Mouse (Mus musculus): Measurements from ENCODE around the gene Gabrg3. TPM values are rescaled to one million over a fixed set of nuclear protein-coding genes. Genes with fewer than 3 reads are reported as not detected.

Gabrg3 gene
- not detected for polyA plus RNA-seq (2017; shearing (Covaris generic))

DNA sequence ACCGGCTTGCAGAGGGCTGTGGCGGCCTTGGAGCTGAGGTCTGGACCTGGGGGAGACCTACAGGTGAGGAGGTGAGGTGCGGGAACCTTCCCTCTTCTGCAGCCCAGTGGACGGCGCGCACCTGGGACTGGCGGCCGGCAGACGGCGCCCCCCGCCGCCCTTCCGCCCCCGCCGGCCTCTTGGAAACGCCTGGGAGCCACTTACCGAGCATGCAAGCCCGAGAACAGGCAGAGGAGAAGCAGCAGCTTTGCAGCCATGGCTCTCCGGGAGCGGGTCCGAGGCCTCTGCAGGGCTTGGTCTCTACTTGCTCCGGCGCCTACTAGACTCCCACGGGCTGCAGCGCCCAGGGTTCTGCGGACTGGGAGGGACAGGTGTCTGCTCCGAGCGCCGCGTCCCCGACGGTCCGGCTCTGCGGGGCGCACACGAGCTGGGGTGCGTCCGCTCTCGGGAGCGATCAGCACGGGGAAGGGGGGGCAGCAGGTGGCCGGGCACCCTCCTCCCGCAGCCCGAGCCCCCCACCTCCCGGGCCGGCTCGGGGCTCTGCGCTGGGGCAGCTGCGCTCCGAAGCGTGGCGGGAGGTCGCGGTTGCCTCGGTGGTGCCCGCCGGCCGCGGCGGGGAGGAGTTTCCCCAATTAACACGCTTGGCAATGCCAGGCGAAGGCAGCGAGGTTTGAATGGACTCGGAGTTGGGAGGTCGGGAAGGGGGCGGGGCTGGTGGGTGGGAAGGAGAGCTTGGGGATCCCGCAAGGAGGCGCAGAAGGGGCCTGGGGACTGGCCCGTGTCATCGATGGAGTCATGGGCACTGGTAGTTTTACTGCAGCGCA is at the start of gene Gabrg3:
Gene Gabrg3 (minus strand): TSS at position 672 of the 824 bp plus-strand sequence.
- ATAC-seq: no peak

DNA sequence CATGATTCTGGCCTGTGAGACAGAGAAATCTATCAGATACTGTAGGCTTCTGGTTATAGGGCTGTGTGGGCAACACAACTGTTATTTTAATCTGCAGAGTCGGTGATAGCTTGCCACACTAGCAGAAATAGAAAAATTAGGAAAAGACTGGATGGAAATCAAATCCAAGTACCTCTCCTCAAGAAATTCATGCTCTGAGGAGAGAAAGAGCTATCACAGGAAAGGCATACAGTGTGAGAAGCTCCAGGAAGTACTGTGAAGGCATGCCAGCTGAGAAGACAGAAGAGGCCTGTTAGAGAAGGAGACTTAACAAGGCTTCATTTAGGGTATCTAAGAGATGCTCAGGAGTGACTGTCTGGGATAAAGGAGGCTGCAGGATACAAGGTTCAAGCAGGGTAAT is 35.7 kb upstream of the Gabrg3 start:
- no peak for ATAC-seq

DNA sequence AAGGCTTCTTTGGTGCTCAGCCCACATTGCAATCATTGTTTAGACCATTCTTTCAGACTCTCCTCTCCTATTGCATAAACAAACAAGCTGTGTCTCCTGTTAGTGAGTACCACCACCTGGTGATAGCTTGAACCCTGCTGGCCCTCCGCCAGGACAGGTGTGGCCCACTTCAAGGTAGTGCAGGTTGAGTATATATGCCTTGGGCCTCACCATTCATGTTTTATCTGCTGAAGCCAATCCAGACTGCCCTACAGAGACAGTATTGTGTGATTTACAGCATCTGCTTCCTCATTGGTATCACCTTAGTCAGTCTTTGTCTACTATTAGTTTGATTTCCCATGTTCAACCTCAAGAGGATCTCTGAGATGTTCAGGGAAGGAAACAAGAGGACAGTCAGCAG is 34.1 kb upstream of the Gabrg3 start:
- no peak for ATAC-seq

DNA sequence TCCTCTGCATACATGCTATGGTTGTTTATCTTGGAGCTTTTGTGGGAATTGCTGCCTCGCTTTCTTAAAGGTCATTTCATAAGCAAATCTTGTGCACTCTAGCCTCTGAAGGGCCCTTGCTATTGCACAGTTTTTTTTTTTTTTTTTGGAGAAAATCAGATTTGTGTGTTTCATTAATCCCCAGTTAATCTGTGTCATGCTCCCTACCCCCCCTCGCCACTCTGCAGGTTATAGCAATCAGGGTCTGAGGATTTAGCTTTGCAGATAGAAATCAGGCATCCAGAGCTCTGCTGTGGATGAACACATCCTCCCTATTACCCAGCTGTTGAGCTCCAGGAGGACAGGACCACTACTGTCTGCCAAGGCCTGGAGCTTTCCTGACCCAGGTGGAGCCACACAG is 32.4 kb upstream of the Gabrg3 start, which contains the start of gene Gabrb3:
Gene Gabrb3 (plus strand): TSS at position 301 of the 400 bp plus-strand sequence.
- ATAC-seq: no peak

DNA sequence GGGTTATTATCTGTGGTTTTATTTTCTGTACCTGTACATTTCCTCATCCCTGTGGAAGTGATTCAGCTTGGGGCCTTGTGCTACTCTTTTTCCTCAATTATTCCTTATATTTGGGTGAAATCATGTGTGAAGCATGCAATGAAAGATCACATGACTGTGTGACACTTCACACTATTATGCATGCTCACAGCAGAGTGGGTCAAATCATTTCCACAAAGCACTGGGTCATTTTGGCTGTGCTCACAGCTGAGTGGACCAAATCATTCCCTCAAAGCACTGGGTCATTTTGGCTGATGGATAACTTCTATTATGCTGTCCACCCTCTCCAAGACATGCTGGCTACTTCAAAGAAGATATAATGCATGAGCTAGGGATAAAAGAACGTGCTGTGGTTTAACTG is 25.9 kb upstream of the Gabrg3 start:
- no peak for ATAC-seq

DNA sequence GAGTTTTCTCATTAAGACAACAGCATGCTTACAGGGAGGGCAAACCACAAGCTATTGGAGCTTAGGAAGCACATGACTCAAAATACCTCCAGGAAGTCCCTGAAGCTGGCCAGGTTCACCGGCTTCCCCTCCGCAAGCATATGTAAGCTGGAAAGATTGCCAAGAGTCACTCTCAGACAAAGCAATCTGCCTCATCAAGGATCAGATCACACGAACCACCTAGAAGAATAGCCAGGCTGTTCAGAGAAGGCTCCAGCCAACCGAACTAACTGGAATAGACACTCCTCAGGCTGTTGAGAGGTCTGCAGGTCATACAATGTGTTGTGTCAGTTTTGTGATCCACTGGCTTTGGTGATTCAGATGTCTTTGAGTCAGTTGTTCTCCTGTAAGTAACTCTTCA is 24.2 kb upstream of the Gabrg3 start:
- ATAC-seq: no peak

- no peak for ATAC-seq
These were observed 6.6 kb upstream of the Gabrg3 start for GRCm38 (mm10) chr7:57393551-57393950.

DNA sequence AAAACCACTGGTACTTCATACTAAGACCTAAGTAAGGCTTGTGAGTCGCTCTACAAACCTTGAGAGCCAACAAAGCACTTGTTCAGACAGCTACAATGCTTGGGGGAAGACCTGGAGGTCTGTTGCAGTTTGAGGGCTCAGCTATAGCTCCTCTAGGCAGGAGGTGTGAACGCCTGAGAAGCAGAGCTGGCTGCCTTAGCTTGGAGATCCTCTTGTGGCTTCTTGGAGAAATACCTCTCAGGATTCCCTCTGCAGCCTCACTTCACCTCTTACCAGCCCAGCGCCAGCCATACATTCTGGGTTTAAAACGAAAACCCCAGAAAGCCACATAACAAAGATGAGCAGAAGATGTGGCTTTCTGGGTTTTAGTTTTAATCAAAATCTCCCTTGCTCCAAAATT is 3.1 kb upstream of the Gabrg3 start:
- no peak for ATAC-seq

- ATAC-seq: no peak
These were observed 310 bp upstream of the Gabrg3 start for GRCm38 (mm10) chr7:57387341-57387654.

GRCm38 (mm10) chr7:57384112-57384511 is 2.9 kb downstream of the Gabrg3 start:
- no peak for ATAC-seq

DNA sequence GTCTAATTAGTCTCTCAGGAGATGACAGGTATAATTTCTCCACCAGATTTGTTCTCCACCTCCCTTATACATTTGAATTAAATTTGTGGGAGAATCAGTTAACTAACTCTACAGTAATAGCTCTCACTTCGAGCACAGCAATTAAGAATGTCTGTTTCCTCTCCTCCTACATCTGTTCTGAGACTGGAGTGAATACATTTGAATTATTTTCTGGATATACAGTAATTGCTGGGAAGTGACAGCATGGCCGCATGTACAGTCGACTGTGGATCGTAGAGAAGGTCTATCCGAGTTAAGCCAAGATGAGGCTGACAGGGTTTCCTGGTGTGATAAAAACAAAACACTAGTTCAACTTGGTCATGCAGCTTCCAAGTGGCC is 21.0 kb downstream of the Gabrg3 start:
- ATAC-seq: no peak

DNA sequence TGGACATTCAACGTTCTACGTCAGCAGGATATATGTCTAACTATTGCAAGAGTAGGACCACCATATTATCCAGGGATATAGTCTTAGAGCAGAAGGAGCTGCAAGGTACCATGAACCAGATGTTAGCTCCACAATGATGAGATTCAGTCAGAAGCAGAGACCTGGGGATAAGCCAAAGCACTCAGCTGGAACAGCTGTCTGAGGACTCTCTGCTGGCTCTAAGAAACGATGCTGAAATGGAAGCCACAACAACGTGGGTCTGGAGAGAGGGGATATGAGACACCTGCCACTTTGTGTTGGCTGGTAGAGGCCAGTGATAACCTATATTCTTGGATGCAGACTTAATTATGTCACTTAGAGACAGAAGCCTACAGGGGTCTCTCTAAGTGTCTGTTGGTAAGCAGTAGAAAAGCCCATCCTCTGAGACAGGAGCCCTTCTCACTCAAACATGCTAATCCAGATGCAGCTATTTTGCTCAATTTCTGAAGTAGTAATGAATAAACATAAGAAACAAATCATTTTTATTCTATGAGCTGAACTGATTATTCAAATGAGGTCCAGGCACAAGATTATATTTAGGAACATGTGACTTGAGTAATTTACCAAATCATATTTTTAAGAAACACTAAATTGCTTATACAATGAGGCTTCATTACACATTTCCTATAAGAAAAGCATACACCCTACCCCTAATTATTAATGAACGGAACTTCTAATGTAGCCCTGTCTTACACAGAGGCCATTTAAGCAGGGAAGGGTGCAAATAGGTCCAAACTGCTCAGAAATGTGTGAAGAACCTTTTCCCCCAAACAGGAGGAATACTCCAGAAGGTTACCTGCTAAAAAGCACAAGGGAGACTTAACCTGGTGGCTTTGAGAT is 21.6 kb downstream of the Gabrg3 start:
- no peak for ATAC-seq

GRCm38 (mm10) chr7:57363812-57364211 is 23.2 kb downstream of the Gabrg3 start:
- ATAC-seq: no peak

- ATAC-seq: no peak
These were observed 29.0 kb downstream of the Gabrg3 start for GRCm38 (mm10) chr7:57357871-57358540.

DNA sequence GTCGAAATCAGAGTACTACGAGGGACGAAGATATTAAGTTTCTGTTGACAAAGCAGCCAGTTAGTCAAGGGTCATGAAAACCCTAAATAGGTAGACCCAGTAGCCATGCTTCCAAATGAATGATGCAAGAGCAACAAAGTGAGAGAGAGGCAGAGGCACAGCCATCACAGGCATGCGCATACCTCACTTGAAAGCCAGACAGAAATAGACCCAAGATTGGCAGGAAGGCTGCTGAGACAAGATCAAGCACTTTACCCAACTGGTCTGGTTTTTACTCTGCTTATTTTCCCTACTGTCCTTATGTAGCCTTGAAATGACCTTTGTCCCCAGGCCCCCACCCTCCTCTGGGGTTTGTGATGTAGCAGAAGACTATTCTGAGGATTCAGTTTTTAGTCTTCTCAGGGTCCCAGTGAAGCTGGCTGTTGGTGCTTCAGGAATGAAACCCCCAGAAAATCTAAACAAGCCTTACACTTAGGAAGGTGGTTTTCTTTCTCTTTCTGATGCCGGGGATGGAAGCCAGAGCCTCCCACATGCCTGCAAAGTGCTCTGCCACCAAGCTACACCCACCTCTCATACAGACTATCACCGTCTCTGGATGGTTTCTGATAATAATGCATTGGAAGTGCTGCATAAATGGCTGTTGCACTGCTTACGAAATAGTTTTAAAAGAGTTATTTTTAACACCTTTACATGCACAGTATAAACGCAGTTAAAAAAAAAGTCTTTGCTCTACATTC is 30.3 kb downstream of the Gabrg3 start:
- ATAC-seq: no peak

DNA sequence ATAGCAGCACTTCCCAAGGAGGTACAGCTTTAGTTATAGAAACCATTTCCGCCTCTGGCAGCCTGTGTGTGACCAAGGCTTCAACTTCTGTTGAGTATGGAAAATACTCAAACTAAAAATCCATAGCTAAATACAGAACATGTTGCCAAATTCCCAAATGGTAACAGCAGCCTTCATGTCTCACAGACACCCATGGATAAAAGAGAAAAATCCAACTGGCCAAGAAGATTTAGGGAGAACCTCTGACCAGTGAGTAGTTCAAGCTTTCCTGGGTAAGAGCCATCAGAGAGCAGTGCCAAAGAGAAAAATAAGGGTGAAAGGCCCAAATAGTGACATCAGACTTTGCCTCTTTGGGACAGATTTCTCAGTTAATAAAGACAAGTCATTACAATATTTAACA is 38.2 kb downstream of the Gabrg3 start:
- ATAC-seq: no peak

- ATAC-seq: no peak
These were observed 45.1 kb downstream of the Gabrg3 start for GRCm38 (mm10) chr7:57341910-57342309.

DNA sequence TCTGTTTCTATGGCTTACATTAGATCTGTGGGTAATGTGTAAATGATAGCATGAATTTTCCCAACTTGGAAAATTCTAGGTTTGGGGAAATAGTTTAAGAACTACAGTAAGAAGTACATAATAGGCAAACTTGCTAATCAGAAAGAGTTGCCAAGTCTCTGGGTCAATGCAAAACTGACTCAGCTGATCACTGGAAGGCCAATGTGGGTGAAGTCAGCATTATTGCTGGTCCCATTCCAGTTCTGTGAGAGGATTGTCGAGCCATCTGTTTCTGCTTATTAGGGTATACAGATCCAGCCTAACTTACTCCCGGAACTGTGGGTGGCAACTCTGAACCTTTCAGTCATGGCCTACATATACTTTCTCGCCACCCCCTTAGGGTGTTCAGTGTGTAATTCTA is 55.8 kb downstream of the Gabrg3 start:
- no peak for ATAC-seq

- no peak for ATAC-seq
These were observed 56.7 kb downstream of the Gabrg3 start for GRCm38 (mm10) chr7:57330240-57330639.

GRCm38 (mm10) chr7:57324473-57324872 is 62.5 kb downstream of the Gabrg3 start:
- no peak for ATAC-seq

DNA sequence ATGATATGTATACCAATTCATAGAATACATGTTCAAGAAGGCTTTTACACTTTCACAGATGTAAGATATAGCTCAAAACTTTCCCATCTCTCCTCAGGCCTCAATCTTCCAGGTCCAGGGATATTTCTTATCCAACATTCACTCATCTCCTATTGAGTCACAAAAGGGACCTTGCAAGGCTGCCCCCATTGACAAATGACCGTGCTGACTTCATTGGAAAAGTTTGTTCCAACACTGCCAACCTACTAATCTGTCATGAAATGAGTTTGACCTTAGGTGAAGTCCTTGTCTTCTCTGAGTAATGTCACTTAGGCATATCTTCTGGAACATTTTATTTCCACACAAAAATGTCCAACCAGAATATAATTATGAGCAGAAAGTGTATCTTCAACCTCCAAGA is 64.9 kb downstream of the Gabrg3 start:
- ATAC-seq: no peak

DNA sequence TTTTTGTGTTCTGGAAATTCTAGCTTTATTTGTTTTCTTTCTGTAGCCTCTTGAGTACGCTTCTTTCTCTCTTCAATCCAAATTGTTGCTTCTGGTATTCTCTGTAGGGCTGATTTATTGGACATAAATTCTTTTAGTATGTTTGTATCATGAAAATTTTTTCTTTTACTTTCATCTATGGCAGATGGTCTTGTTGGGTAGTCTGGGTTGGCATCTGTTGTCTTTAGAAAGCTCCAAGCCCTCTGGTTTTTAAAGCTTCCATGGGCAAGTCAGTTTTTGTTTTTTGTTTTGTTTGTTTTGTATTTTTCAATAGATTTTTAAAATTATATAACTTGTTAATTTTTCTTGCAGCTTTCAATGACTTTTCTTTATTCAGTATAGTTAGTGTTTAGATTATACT is 72.0 kb downstream of the Gabrg3 start:
- no peak for ATAC-seq

DNA sequence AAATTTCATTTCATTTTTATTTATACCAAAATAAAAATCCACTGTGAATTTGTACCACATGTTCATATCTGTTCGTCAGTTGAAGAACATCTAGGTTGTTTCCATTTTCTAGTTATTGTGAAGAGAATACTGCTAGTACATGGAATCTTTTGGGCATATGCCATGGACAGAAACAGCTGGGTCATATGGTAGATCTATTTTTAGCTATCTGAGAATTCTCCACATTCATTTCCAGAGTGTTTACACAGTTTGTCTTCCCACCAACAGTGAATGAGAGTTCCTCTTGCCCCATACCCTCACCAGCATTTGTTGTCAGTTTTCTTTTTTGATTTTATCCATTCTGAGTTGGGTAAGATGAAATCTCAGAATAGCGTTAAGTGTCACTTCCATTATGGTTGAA is 75.0 kb downstream of the Gabrg3 start:
- ATAC-seq: no peak

All from inflammation-experienced regulatory T-cells, adult 6 months (primary cell).